Mouse (Mus musculus): ENCODE measurements around the gene Rnaseh2a. TPM values are rescaled to one million over a fixed set of nuclear protein-coding genes. Genes with fewer than 3 reads are reported as not detected.

The Rnaseh2a gene
- total RNA-seq (2021): 10 to 100 TPM; 35.3 to 36.8 TPM

GRCm38 (mm10) chr8:84969241-84970134, at the start of gene Rnaseh2a, which contains the start of the genes Gm49661 and Prdx2:
Gene Rnaseh2a, minus strand, starts transcription at chr8:84969767.
Gene Gm49661, minus strand, starts transcription at chr8:84969433.
Gene Prdx2, plus strand, starts transcription at chr8:84969587.
- peak in 1 of 2 experiments; percentile 69 for DNase-seq

- DNase-seq: no peak
These were observed 47.6 kb upstream of the Rnaseh2a start for GRCm38 (mm10) chr8:85017209-85017608.

- DNase-seq: no peak
These were observed 47.2 kb upstream of the Rnaseh2a start for GRCm38 (mm10) chr8:85016724-85017123.

GRCm38 (mm10) chr8:85014431-85014830, 44.9 kb upstream of the Rnaseh2a start, which contains the start of gene Best2:
Gene Best2, minus strand, starts transcription at chr8:85014531.
- no peak for DNase-seq

GRCm38 (mm10) chr8:85013230-85013840, 43.8 kb upstream of the Rnaseh2a start:
- peak; percentile 63 to 75 for DNase-seq

- no peak for DNase-seq
These were observed 41.7 kb upstream of the Rnaseh2a start for GRCm38 (mm10) chr8:85011242-85011641.

GRCm38 (mm10) chr8:85007686-85008085, 38.1 kb upstream of the Rnaseh2a start:
- DNase-seq: no peak

- peak; percentile 88 to 89 for DNase-seq
These were observed 28.2 kb upstream of the Rnaseh2a start for GRCm38 (mm10) chr8:84997649-84998295.

GRCm38 (mm10) chr8:84996978-84997377, 27.4 kb upstream of the Rnaseh2a start:
- no peak for DNase-seq

- no peak for DNase-seq
These were observed 26.1 kb upstream of the Rnaseh2a start for GRCm38 (mm10) chr8:84995680-84996079.

GRCm38 (mm10) chr8:84994375-84994774, 24.8 kb upstream of the Rnaseh2a start:
- DNase-seq: no peak

GRCm38 (mm10) chr8:84990836-84991235, 21.3 kb upstream of the Rnaseh2a start:
- DNase-seq: no peak

GRCm38 (mm10) chr8:84990349-84990748, 20.8 kb upstream of the Rnaseh2a start, which contains the start of gene Hook2:
Gene Hook2, plus strand, starts transcription at chr8:84990603.
- DNase-seq: peak; percentile 93 to 94

- peak; percentile 83 to 86 for DNase-seq
These were observed 20.2 kb upstream of the Rnaseh2a start for GRCm38 (mm10) chr8:84989810-84990209.

GRCm38 (mm10) chr8:84989311-84989731, 19.8 kb upstream of the Rnaseh2a start:
- no peak for DNase-seq

GRCm38 (mm10) chr8:84987903-84988302, 18.3 kb upstream of the Rnaseh2a start:
- no peak for DNase-seq

GRCm38 (mm10) chr8:84987388-84987787, 17.8 kb upstream of the Rnaseh2a start:
- DNase-seq: no peak

- no peak for DNase-seq
These were observed 16.9 kb upstream of the Rnaseh2a start for GRCm38 (mm10) chr8:84986379-84986945.

- peak; percentile 92 to 94 for DNase-seq
These were observed 16.3 kb upstream of the Rnaseh2a start for GRCm38 (mm10) chr8:84985684-84986378.

GRCm38 (mm10) chr8:84985049-84985683, 15.6 kb upstream of the Rnaseh2a start:
- no peak for DNase-seq

Data from layer of hippocampus, postnatal 36 days (tissue).